Mouse (Mus musculus): ENCODE data around the gene Shoc2.

DNA sequence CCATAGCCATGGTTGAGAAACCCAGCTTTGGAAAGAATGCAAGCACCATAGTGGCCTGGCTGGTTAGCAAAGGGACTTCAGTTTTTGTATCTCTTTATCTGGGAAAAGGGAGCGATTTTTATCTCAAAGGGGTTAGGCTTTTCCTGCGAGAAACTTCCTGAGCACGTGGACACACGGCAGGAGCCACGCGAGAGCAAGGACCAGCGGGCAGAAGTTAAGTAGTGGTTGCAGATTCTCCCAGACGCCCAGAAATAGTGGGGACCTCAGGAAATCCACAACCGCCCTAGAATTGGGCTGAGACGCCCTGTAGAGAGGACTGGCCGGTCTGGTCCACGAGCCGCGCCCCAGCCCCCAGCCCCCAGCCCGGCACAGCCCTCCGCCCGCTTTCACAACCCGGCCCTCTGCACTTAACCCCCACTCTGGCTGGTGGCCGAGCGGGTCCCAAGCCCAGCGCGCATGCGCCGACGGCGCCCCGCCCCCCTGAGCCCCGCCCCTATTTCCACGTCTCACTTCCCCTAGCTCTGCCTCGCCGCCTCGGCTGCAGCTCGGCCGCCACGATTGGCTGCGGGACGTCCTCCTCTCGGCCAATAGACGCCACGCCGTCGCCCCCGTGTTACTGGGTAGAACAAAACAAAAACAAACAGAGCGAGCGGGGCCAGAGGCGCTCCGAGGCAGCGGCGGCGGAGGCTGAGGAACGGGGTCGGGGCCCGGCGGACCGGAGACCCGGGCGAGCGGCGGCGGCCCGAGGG is 41.2 kb upstream of the Shoc2 start:
- TF ChIP-seq CTCF (IDR thresholded peaks at IDR 0.05; ENCODE audit: borderline replicate concordance, extremely low read depth, insufficient read depth, insufficient read length) (no peak), POLR2A (IDR thresholded peaks at IDR 0.05; ENCODE audit: borderline replicate concordance, extremely low read depth, insufficient read depth, insufficient read length, poor library complexity, severe bottlenecking) (peak; percentile 73)
